Mouse (Mus musculus) lung, postnatal 0 days (tissue): ENCODE measurements around the gene Terb1.

ENCODE experiments used
- CTCF ChIP-seq: IDR thresholded peaks from 2 replicates; pipeline ENCODE4 v1.5.1; 2016; ENCODE audit warnings: antibody characterized with exemption, mild to moderate bottlenecking
- EP300 ChIP-seq: IDR thresholded peaks from 2 replicates; pipeline ENCODE4 v1.6.1; 2016; ENCODE audit warnings: antibody characterized with exemption, mild to moderate bottlenecking, control low read depth

DNA sequence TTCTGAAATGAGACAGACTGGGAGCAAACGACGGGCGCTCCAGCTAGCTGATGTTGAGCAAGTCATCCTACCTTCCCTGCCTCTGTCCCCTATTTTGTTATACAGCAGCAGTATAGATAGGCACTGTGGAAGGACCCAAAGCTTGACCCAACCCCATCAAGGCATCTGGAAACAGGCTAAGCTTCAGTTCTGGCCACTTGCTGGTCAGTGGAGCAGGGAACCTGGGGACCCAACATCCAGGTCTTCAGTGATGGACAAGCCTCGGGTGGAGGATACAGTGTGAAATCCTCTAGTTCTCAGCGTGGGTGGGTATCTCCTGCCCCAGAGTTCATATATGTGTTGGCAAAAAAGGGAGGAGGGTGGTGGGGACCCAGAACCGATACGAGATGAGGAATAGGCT lies 30.5 kb upstream of the Terb1 start:
- no peak for TF ChIP-seq CTCF
- no peak for TF ChIP-seq EP300
